Mouse (Mus musculus) intestine, embryonic 16.5 days (tissue): ENCODE results near the gene Tal1. TPM values are rescaled to one million over a fixed set of nuclear protein-coding genes. Genes with fewer than 3 reads are reported as not detected.

Source experiments
- ATAC-seq: fragments of 200-750 bp; cut with Nextera tagmentation; 2 replicates; pipeline ENCODE4 v1.8.0; 2017; ENCODE audit warnings: moderate TSS enrichment, moderate library complexity
- H3K27ac ChIP-seq: fragments of 300-500 bp; sonication (generic); 2 replicates; pipeline ENCODE4 v1.5.1; 2014; ENCODE audit warnings: mild to moderate bottlenecking, low read length
- H3K27me3 ChIP-seq: fragments of 300-500 bp; sonication (generic); replicated peaks from 2 replicates; pipeline ENCODE4 v1.6.1; 2014; ENCODE audit warnings: low read length, control low read depth, mixed read lengths; ENCODE audit not compliant: control insufficient read depth, insufficient read depth
- H3K36me3 ChIP-seq: fragments of 300-500 bp; sonication (generic); 2 replicates; pipeline ENCODE4 v1.6.1; 2014; ENCODE audit warnings: low read length, control low read depth; ENCODE audit not compliant: control insufficient read depth, insufficient read depth
- H3K4me1 ChIP-seq: fragments of 300-500 bp; sonication (generic); 2 replicates; pipeline ENCODE4 v1.6.1; 2014; ENCODE audit warnings: low read length, control low read depth, mixed read lengths; ENCODE audit not compliant: control insufficient read depth, insufficient read depth
- H3K4me2 ChIP-seq: fragments of 300-500 bp; sonication (generic); 2 replicates; pipeline ENCODE4 v1.6.1; 2014; ENCODE audit warnings: low read depth, low read length, control low read depth
- H3K4me3 ChIP-seq: fragments of 300-500 bp; sonication (generic); 2 replicates; pipeline ENCODE4 v1.5.1; 2014; ENCODE audit warnings: mild to moderate bottlenecking, low read length
- H3K9ac ChIP-seq: fragments of 300-500 bp; sonication (generic); 2 replicates; pipeline ENCODE4 v1.6.1; 2014; ENCODE audit warnings: low read depth, low read length
- H3K9me3 ChIP-seq: fragments of 300-500 bp; sonication (generic); 2 replicates; pipeline ENCODE4 v1.6.1; 2016; ENCODE audit warnings: low read length, control low read depth; ENCODE audit not compliant: control insufficient read depth
- WGBS: fragments of 180-500 bp; shearing (Covaris S2); extraction: QIAGEN DNeasy Blood & Tissue Kit; methylation state at CpG from one replicate; pipeline ENCODE4 v1.1.7; 2014; 5-methylcytosine and 5-hydroxymethylcytosine counted together
- polyA plus RNA-seq: library from polyadenylated mRNA; unstranded; fragments of >200 nt; fragmentation: Nextera tagmentation; extraction: Ambion mirVana; gene quantifications from 2 replicates; pipeline ENCODE4 v1.2.1, GENCODE M21; 2015

Gene Tal1
- polyA plus RNA-seq, 1 experiment from 2014 or later: 0.70 TPM

DNA sequence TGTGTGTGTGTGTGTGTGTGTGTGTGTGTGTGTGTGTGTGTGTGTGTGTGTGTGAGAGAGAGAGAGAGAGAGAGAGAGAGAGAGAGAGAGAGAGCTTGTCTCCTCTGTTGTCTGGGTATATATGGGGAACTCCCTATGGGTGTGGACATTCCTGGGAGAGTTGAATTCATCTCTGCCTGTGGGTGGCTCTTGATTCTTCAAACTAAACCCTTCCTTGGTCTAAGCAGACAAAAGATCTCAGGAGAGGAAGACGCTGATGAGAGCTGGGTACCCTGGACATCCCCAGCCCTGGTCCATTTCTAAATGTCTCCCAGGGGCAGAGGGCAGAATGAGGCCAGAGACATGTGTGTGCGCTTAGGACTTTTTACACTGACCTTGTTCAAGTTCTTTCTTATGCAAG is 37.8 kb downstream of the Tal1 start:
- no peaks in the 10 kb centered on the region for H3K9me3 ChIP-seq
- H3K27me3 ChIP-seq: no peaks in the 10 kb centered on the region; the same call in 1 of the 2 replicates
- no peaks in the 10 kb centered on the region for H3K36me3 ChIP-seq
- 76% methylated on average over 2 of the region's 2 CpGs for WGBS
- H3K4me2 ChIP-seq: no peak overlapping the region
- peak overlapping the region; percentile 37; the same call in 1 of the 2 replicates for H3K27ac ChIP-seq
- H3K4me1 ChIP-seq: peaks cover 23% of the 10 kb centered on the region; the same call in 1 of the 2 replicates
- no peak for ATAC-seq
- H3K4me3 ChIP-seq: no peak overlapping the region
- H3K9ac ChIP-seq: no peak overlapping the region

- peak overlapping the region; percentile 95 for H3K27ac ChIP-seq
- no peaks in the 10 kb centered on the region for H3K9me3 ChIP-seq
- no peaks in the 10 kb centered on the region for H3K36me3 ChIP-seq
- peak overlapping the region; percentile 87 for H3K4me2 ChIP-seq
- peak overlapping the region; percentile 65 for H3K9ac ChIP-seq
- 2% methylated on average over 30 of the region's 31 CpGs for WGBS
- peak; percentile 86 for ATAC-seq
- H3K27me3 ChIP-seq: no peaks in the 10 kb centered on the region; the same call in 1 of the 2 replicates
- H3K4me1 ChIP-seq: peaks cover 23% of the 10 kb centered on the region; the same call in 1 of the 2 replicates
- H3K4me3 ChIP-seq: peak overlapping the region; percentile 51
Measured at GRCm38 (mm10) chr4:115095671-115096434, 39.6 kb downstream of the Tal1 start.

DNA sequence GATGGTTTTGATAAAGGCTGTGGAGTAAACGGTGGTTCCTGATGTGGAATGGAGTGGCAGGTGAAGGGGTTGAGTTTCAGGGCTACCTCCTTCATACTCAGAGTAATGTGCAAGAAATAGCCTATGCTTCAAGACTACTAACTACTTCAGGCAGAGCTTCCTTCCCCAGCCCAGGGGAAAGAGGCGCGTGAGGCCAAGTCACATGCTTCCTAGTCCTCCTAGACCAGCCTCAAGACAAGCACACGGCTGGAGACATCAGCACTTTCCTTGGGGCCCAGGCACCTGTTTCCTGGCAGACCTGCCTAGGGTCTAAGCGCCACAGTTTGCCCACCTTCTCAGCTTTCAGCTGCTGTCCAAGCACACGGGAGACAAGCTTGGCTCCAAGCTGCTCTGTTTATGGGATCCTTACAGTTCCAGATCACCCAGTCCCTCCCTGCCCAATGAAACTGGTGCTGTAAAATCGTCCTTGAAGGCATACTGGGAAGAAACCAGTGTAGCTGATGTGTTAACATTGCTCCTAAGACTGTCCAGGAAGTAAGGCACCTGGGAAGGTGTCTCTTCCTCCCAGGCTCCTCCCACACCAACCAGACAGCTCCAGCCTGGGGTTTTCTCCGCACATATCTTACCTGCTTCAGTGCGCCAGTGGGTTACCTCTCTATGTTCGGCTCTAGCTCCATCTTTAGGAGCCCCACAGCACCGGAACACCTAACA is 40.4 kb downstream of the Tal1 start:
- ATAC-seq: peak; percentile 76
- Histone ChIP-seq H3K36me3 (no peaks in the 10 kb centered on the region), H3K4me2 (peak overlapping the region; percentile 87), H3K27me3 (no peaks in the 10 kb centered on the region; the same call in 1 of the 2 replicates), H3K27ac (peak overlapping the region; percentile 95), H3K4me3 (peak overlapping the region; percentile 51), H3K4me1 (peaks cover 23% of the 10 kb centered on the region; the same call in 1 of the 2 replicates), H3K9ac (peak overlapping the region; percentile 65), H3K9me3 (no peaks in the 10 kb centered on the region)
- WGBS: 11% methylated on average over 11 of the region's 11 CpGs

DNA sequence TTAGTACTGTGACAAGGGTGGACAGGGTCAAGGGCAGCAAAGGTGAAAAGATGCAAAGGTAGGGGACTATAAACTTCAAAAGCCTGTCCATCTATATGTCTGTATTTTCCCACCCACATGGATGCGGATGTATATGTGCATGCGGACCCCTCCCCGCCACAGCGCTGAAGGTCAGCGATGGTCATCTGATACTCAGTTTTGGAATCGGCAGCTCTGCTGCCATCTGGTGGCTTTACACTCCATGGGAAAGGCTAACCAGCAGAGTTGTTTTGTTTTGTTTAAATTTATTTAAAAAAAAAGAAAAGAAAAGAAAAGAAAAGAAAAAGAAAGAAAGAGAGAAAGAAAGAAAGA is 40.9 kb downstream of the Tal1 start:
- WGBS: 0% methylated on average over 6 of the region's 6 CpGs
- peak overlapping the region; percentile 65 for H3K9ac ChIP-seq
- peak overlapping the region; percentile 35 for H3K4me3 ChIP-seq
- peak overlapping the region; percentile 95 for H3K27ac ChIP-seq
- no peaks in the 10 kb centered on the region; the same call in 1 of the 2 replicates for H3K27me3 ChIP-seq
- no peaks in the 10 kb centered on the region for H3K36me3 ChIP-seq
- no peaks in the 10 kb centered on the region for H3K9me3 ChIP-seq
- no peak; the same call in 1 of the 2 replicates for ATAC-seq
- H3K4me2 ChIP-seq: peak overlapping the region; percentile 87
- peaks cover 23% of the 10 kb centered on the region; the same call in 1 of the 2 replicates for H3K4me1 ChIP-seq

DNA sequence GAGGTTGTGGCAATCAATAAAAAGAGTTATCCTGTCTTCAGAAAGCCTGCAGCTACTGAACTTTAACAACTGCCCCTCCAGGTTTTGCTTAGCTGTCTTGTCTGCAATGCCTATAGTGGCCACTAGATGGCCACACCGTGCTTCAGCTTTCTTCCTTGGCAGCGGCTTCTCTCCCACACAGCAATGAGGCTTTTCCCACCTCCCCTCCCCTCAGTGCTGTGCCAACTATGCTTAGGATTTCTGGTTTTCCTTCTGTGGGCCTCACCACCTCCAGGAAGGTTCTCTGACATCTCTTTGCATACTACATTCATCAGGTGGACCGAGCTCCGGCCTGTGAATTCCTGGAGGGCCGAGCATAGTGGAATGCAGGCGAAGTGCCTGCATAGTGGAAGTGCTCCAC is 45.5 kb downstream of the Tal1 start:
- no peak overlapping the region for H3K4me3 ChIP-seq
- no peaks in the 10 kb centered on the region for H3K36me3 ChIP-seq
- no peak overlapping the region for H3K27ac ChIP-seq
- no peaks in the 10 kb centered on the region; the same call in 1 of the 2 replicates for H3K27me3 ChIP-seq
- ATAC-seq: no peak
- H3K4me1 ChIP-seq: 0 out of 2 replicates have a peak, but pooled peaks cover 4% of the 10 kb centered on the region
- no peaks in the 10 kb centered on the region for H3K9me3 ChIP-seq
- no peak overlapping the region for H3K4me2 ChIP-seq
- WGBS: 33% methylated on average over 6 of the region's 6 CpGs
- no peak overlapping the region for H3K9ac ChIP-seq

DNA sequence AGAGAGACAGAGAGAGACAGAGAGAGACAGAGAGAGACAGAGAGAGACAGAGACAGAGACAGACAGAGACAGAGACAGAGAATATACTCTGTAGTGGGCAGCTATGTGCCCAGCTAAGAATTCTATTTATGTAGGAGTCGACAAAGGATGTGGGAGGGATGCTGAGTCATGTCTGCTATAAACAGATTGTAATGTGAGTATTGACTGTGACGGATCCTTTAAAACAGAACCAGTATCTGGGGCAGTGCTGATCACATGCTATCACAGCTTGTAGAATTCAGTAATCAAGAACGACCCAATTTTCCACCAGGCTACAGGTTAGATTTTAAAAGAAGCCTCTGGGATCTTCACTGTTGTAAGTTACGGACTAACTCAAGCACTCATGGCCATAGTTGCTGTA is 47.3 kb downstream of the Tal1 start:
- no peak for ATAC-seq
- no peak overlapping the region for H3K27ac ChIP-seq
- no peak overlapping the region for H3K4me2 ChIP-seq
- H3K27me3 ChIP-seq: no peaks in the 10 kb centered on the region
- H3K9me3 ChIP-seq: no peaks in the 10 kb centered on the region
- no peaks in the 10 kb centered on the region for H3K36me3 ChIP-seq
- no peaks in the 10 kb centered on the region for H3K4me1 ChIP-seq
- no peak overlapping the region for H3K9ac ChIP-seq
- no peak overlapping the region for H3K4me3 ChIP-seq
- 54% methylated on average over 4 of the region's 4 CpGs for WGBS

DNA sequence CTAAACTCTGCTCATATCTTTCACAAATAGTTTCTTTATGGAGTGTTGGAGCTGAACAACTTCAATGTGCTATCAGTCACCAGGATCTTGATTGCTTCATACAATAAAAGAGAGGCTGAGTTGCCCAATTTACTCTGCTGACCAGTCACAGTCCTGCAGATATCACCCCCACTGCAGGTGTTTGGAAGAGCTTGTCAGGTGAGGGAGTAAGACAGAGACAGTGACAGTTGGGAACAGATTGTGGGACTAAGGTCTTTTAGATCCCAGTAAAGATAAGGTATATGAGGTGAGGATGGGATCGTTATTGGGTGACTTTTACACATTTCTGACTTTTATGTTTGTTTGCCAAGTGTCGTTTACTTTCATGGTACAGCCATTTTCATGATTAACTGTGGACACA is 54.9 kb downstream of the Tal1 start:
- no peak overlapping the region for H3K27ac ChIP-seq
- H3K9ac ChIP-seq: no peak overlapping the region
- no peaks in the 10 kb centered on the region for H3K27me3 ChIP-seq
- no peaks in the 10 kb centered on the region for H3K36me3 ChIP-seq
- 55% methylated on average over 2 of the region's 2 CpGs for WGBS
- no peak overlapping the region for H3K4me3 ChIP-seq
- H3K4me1 ChIP-seq: no peaks in the 10 kb centered on the region
- H3K9me3 ChIP-seq: no peaks in the 10 kb centered on the region
- peak; percentile 56 for ATAC-seq
- no peak overlapping the region for H3K4me2 ChIP-seq

DNA sequence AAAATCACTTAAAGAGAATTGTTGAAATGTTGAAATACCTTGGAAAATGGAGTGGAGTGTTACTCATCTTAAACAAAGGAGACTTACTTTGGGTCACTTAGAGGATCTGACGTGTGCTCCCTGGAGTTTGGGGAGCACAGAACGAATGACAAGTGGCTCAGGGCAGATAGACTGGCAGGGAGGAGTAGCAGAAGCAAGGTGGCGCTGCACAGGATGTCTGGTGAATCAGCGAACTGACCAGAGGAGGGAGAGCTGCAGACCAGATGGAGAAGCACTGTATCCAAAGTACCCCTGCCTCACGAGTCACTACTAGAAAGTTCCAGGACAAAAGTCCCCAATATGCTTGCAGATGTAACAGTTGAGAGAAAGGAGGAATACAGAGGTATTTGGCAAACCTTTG is 57.0 kb downstream of the Tal1 start:
- 18% methylated on average over 5 of the region's 5 CpGs for WGBS
- no peaks in the 10 kb centered on the region for H3K27me3 ChIP-seq

DNA sequence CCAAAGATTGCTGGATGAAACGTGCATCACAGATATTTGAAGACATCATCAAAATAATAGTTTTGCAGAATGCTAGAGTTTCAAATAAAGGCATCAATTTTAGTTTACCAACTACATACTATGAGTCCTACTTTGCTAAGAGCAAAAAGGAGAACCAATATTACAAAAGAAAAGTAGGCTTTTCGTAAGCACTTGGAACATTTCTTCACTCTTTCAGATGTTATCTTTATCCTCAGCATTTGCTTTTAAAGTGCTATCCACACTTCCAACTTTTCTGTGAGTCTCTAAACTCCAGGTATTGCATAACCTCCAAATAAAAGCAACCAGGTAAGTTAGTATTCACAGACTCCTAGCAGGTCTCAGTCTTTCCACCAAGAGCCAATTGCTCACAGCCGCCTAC is 63.4 kb downstream of the Tal1 start:
- 80% methylated on average over 3 of the region's 3 CpGs for WGBS
- H3K27me3 ChIP-seq: no peaks in the 10 kb centered on the region
- H3K4me3 ChIP-seq: no peak overlapping the region
- no peaks in the 10 kb centered on the region for H3K36me3 ChIP-seq
- H3K9ac ChIP-seq: no peak overlapping the region
- no peak overlapping the region for H3K4me2 ChIP-seq
- no peaks in the 10 kb centered on the region for H3K4me1 ChIP-seq
- H3K27ac ChIP-seq: no peak overlapping the region
- no peak for ATAC-seq
- H3K9me3 ChIP-seq: no peaks in the 10 kb centered on the region

More for the DNA sequence above, 57.0 kb downstream of the Tal1 start:
- Histone ChIP-seq H3K4me3 (no peak overlapping the region), H3K9ac (no peak overlapping the region), H3K36me3 (no peaks in the 10 kb centered on the region), H3K9me3 (no peaks in the 10 kb centered on the region), H3K4me2 (no peak overlapping the region), H3K27ac (no peak overlapping the region), H3K4me1 (no peaks in the 10 kb centered on the region)
- no peak for ATAC-seq
